Mouse (Mus musculus) embryonic facial prominence, embryonic 11.5 days (tissue): ENCODE measurements around the gene Gabbr2. TPM values are rescaled to one million over a fixed set of nuclear protein-coding genes. Genes with fewer than 3 reads are reported as not detected.

Experiments used
- ATAC-seq: fragments of 200-750 bp; cut with Nextera tagmentation; replicated peaks from 2 replicates; pipeline ENCODE4 v1.8.0; 2017; ENCODE audit warnings: low read depth; ENCODE audit not compliant: insufficient number of reproducible peaks, low FRiP score, low TSS enrichment
- DNase-seq: peaks from one replicate; pipeline ENCODE4 v3.0.0-alpha.2; 2015; ENCODE audit warnings: low spot score
- H3K27ac ChIP-seq: fragments of 300-500 bp; sonication (generic); replicated peaks from 2 replicates; pipeline ENCODE4 v1.5.1; 2014; ENCODE audit warnings: mild to moderate bottlenecking, low read depth, low read length, control low read depth
- H3K27me3 ChIP-seq: fragments of 300-500 bp; sonication (generic); 2 replicates; pipeline ENCODE4 v1.6.1; 2014; ENCODE audit warnings: mild to moderate bottlenecking, low read length, moderate library complexity, mixed read lengths; ENCODE audit not compliant: control insufficient read depth, insufficient read depth
- H3K36me3 ChIP-seq: fragments of 300-500 bp; sonication (generic); replicated peaks from 2 replicates; pipeline ENCODE4 v1.6.1; 2014; ENCODE audit warnings: low read depth, mild to moderate bottlenecking, low read length, moderate library complexity, mixed read lengths; ENCODE audit not compliant: control insufficient read depth, insufficient read depth
- H3K4me1 ChIP-seq: fragments of 300-500 bp; sonication (generic); 2 replicates; pipeline ENCODE4 v1.6.1; 2014; ENCODE audit warnings: low read length, mixed read lengths; ENCODE audit not compliant: control insufficient read depth, insufficient read depth
- H3K4me2 ChIP-seq: fragments of 300-500 bp; sonication (generic); 2 replicates; pipeline ENCODE4 v1.6.1; 2014; ENCODE audit warnings: low read depth, mild to moderate bottlenecking, control low read depth, low read length, moderate library complexity
- H3K4me3 ChIP-seq: fragments of 300-500 bp; sonication (generic); 2 replicates; pipeline ENCODE4 v1.5.1; 2014; ENCODE audit warnings: low read depth, low read length, control low read depth
- H3K9ac ChIP-seq: fragments of 300-500 bp; sonication (generic); replicated peaks from 2 replicates; pipeline ENCODE4 v1.6.1; 2014; ENCODE audit warnings: mild to moderate bottlenecking, control low read depth, low read length
- H3K9me3 ChIP-seq: fragments of 300-500 bp; sonication (generic); replicated peaks from 2 replicates; pipeline ENCODE4 v1.6.1; 2016; ENCODE audit warnings: mild to moderate bottlenecking, low read length, inconsistent platforms, mixed read lengths; ENCODE audit not compliant: control insufficient read depth
- WGBS: fragments of 180-500 bp; shearing (Covaris S2); extraction: QIAGEN DNeasy Blood & Tissue Kit; methylation state at CpG from one replicate; pipeline ENCODE4 v1.1.7; 2014; 5-methylcytosine and 5-hydroxymethylcytosine counted together
- polyA plus RNA-seq: library from polyadenylated mRNA; unstranded; fragments of >200 nt; fragmentation: Nextera tagmentation; extraction: Ambion mirVana; gene quantifications from 2 replicates; pipeline ENCODE4 v1.2.1, GENCODE M21; 2014

Gabbr2 gene
- polyA plus RNA-seq, 1 experiment from 2014 or later: 0.25 TPM

GRCm38 (mm10) chr4:46802386-46802785 is 189.3 kb downstream of the Gabbr2 start:
- H3K36me3 ChIP-seq: no peaks in the 10 kb centered on the region
- H3K4me2 ChIP-seq: no peak overlapping the region
- 87% methylated on average over 7 of the region's 7 CpGs for WGBS
- no peak overlapping the region for H3K4me3 ChIP-seq
- no peaks in the 10 kb centered on the region for H3K27me3 ChIP-seq
- no peak overlapping the region for H3K27ac ChIP-seq
- no peaks in the 10 kb centered on the region for H3K4me1 ChIP-seq
- H3K9me3 ChIP-seq: no peaks in the 10 kb centered on the region
- ATAC-seq: no peak
- no peak for DNase-seq
- H3K9ac ChIP-seq: no peak overlapping the region

GRCm38 (mm10) chr4:46799904-46800303 is 191.8 kb downstream of the Gabbr2 start:
- no peaks in the 10 kb centered on the region for H3K4me1 ChIP-seq
- no peak overlapping the region for H3K9ac ChIP-seq
- H3K27me3 ChIP-seq: no peaks in the 10 kb centered on the region
- no peak overlapping the region for H3K4me3 ChIP-seq
- WGBS: 62% methylated on average over 4 of the region's 4 CpGs
- no peak overlapping the region for H3K4me2 ChIP-seq
- H3K27ac ChIP-seq: no peak overlapping the region
- no peaks in the 10 kb centered on the region for H3K9me3 ChIP-seq
- DNase-seq (no peak), ATAC-seq (no peak)
- H3K36me3 ChIP-seq: no peaks in the 10 kb centered on the region

- DNase-seq (no peak), ATAC-seq (no peak)
- H3K4me1 ChIP-seq: no peaks in the 10 kb centered on the region; the same call in 1 of the 2 replicates
- H3K4me2 ChIP-seq: no peak overlapping the region
- H3K9ac ChIP-seq: no peak overlapping the region
- H3K9me3 ChIP-seq: no peaks in the 10 kb centered on the region
- no peak overlapping the region for H3K27ac ChIP-seq
- no peaks in the 10 kb centered on the region for H3K27me3 ChIP-seq
- H3K36me3 ChIP-seq: no peaks in the 10 kb centered on the region
- H3K4me3 ChIP-seq: no peak overlapping the region
- 60% methylated on average over 7 of the region's 7 CpGs for WGBS
These were observed 196.0 kb downstream of the Gabbr2 start for GRCm38 (mm10) chr4:46795707-46796106.

GRCm38 (mm10) chr4:46794583-46794982 is 197.1 kb downstream of the Gabbr2 start:
- no peak overlapping the region for H3K4me3 ChIP-seq
- H3K27me3 ChIP-seq: no peaks in the 10 kb centered on the region
- no peak overlapping the region for H3K27ac ChIP-seq
- no peaks in the 10 kb centered on the region for H3K36me3 ChIP-seq
- H3K4me2 ChIP-seq: no peak overlapping the region
- DNase-seq: no peak
- H3K9me3 ChIP-seq: no peaks in the 10 kb centered on the region
- 89% methylated on average over 7 of the region's 7 CpGs for WGBS
- H3K4me1 ChIP-seq: no peaks in the 10 kb centered on the region; the same call in 1 of the 2 replicates
- no peak for ATAC-seq
- H3K9ac ChIP-seq: no peak overlapping the region

- DNase-seq (no peak), ATAC-seq (no peak)
- no peaks in the 10 kb centered on the region; the same call in 1 of the 2 replicates for H3K4me1 ChIP-seq
- no peaks in the 10 kb centered on the region for H3K9me3 ChIP-seq
- H3K36me3 ChIP-seq: no peaks in the 10 kb centered on the region
- no peaks in the 10 kb centered on the region for H3K27me3 ChIP-seq
- no peak overlapping the region for H3K4me2 ChIP-seq
- H3K4me3 ChIP-seq: no peak overlapping the region
- no peak overlapping the region for H3K27ac ChIP-seq
- no peak overlapping the region for H3K9ac ChIP-seq
- 88% methylated on average over 9 of the region's 9 CpGs for WGBS
These were observed 199.2 kb downstream of the Gabbr2 start for GRCm38 (mm10) chr4:46792280-46793026.

GRCm38 (mm10) chr4:46791268-46791951 is 200.3 kb downstream of the Gabbr2 start:
- ATAC-seq (no peak), DNase-seq (no peak)
- H3K36me3 ChIP-seq: no peaks in the 10 kb centered on the region
- no peak overlapping the region for H3K9ac ChIP-seq
- H3K27ac ChIP-seq: no peak overlapping the region
- H3K27me3 ChIP-seq: no peaks in the 10 kb centered on the region
- no peak overlapping the region for H3K4me3 ChIP-seq
- no peaks in the 10 kb centered on the region; the same call in 1 of the 2 replicates for H3K4me1 ChIP-seq
- H3K9me3 ChIP-seq: no peaks in the 10 kb centered on the region
- WGBS: 79% methylated on average over 14 of the region's 14 CpGs
- H3K4me2 ChIP-seq: no peak overlapping the region

GRCm38 (mm10) chr4:46790609-46791267 is 200.9 kb downstream of the Gabbr2 start:
- ATAC-seq (0 out of 2 replicates have a peak, but pooled peaks have one; percentile 34), DNase-seq (peak; percentile 28)

More at GRCm38 (mm10) chr4:46790609-46791267, 200.9 kb downstream of the Gabbr2 start:
- Histone ChIP-seq H3K9me3 (no peaks in the 10 kb centered on the region), H3K9ac (no peak overlapping the region), H3K4me2 (no peak overlapping the region), H3K4me3 (no peak overlapping the region), H3K27me3 (no peaks in the 10 kb centered on the region), H3K36me3 (no peaks in the 10 kb centered on the region), H3K4me1 (no peaks in the 10 kb centered on the region; the same call in 1 of the 2 replicates), H3K27ac (no peak overlapping the region)
- WGBS: 58% methylated on average over 9 of the region's 9 CpGs
